Mouse (Mus musculus): ENCODE measurements at regions not wholly inside any gene's neighbourhood (a gene's known extent, or its start where the extent isn't known, plus 50 kb on each side); places are given as distances from the start of the nearest gene placed in this dataset.

GRCm38 (mm10) chr7:145089315-145089721 lies 118.6 kb downstream of the 1810010D01Rik start:
- Histone ChIP-seq H3K9me3 (ENCODE audit: control insufficient read depth, low read length) (peaks cover 3% of the 10 kb centered on the region; the same call in 1 of the 2 replicates), H3K9ac (ENCODE audit: low read length) (no peak overlapping the region), H3K27me3 (ENCODE audit: control insufficient read depth, insufficient read depth, low read length) (no peaks in the 10 kb centered on the region), H3K4me1 (ENCODE audit: control insufficient read depth in 2 of 2, insufficient read depth in 2 of 2, low read length in 2 of 2) (peaks cover 13 to 14% of the 10 kb centered on the region in 2 experiments), H3K4me3 (ENCODE audit: control insufficient read depth in 1 of 2, insufficient read depth in 1 of 2, low read depth in 1 of 2, low read length in 2 of 2) (no peak overlapping the region), H3K36me3 (ENCODE audit: control insufficient read depth, insufficient read depth, low read length) (no peaks in the 10 kb centered on the region), H3K27ac (replicated peaks in 1 of 2; ENCODE audit: control insufficient read depth in 1 of 2, insufficient read depth in 1 of 2, low read depth in 2 of 2, low read length in 2 of 2) (no peak overlapping the region), H3K4me2 (ENCODE audit: low read length) (no peak overlapping the region)
- ATAC-seq (ENCODE audit: insufficient number of reproducible peaks, insufficient read depth, low FRiP score, low read depth) = no peak
- 75% methylated on average over 3 of the region's 3 CpGs for WGBS

GRCm38 (mm10) chr7:145088655-145089054 lies 119.3 kb downstream of the 1810010D01Rik start:
- H3K9me3 ChIP-seq (ENCODE audit: control insufficient read depth, low read length) = peaks cover 3% of the 10 kb centered on the region; the same call in 1 of the 2 replicates
- peaks cover 7 to 9% of the 10 kb centered on the region in 2 experiments for H3K4me1 ChIP-seq (ENCODE audit: control insufficient read depth in 2 of 2, insufficient read depth in 2 of 2, low read length in 2 of 2)
- no peak overlapping the region for H3K27ac ChIP-seq (replicated peaks in 1 of 2; ENCODE audit: control insufficient read depth in 1 of 2, insufficient read depth in 1 of 2, low read depth in 2 of 2, low read length in 2 of 2)
- H3K27me3 ChIP-seq (ENCODE audit: control insufficient read depth, insufficient read depth, low read length) = no peaks in the 10 kb centered on the region
- no peaks in the 10 kb centered on the region for H3K36me3 ChIP-seq (ENCODE audit: control insufficient read depth, insufficient read depth, low read length)
- H3K4me3 ChIP-seq (ENCODE audit: control insufficient read depth in 1 of 2, insufficient read depth in 1 of 2, low read depth in 1 of 2, low read length in 2 of 2) = no peak overlapping the region
- H3K4me2 ChIP-seq (ENCODE audit: low read length) = no peak overlapping the region
- no peak overlapping the region for H3K9ac ChIP-seq (ENCODE audit: low read length)
- WGBS = 97% methylated on average over 3 of the region's 3 CpGs
- ATAC-seq (ENCODE audit: insufficient number of reproducible peaks, insufficient read depth, low FRiP score, low read depth) = no peak

- Histone ChIP-seq H3K4me1 (ENCODE audit: control insufficient read depth in 2 of 2, insufficient read depth in 2 of 2, low read length in 2 of 2) (peaks cover 13 to 15% of the 10 kb centered on the region in 2 experiments), H3K4me2 (ENCODE audit: low read length) (no peak overlapping the region), H3K9ac (ENCODE audit: low read length) (no peak overlapping the region), H3K9me3 (ENCODE audit: control insufficient read depth, low read length) (peaks cover 3% of the 10 kb centered on the region; the same call in 1 of the 2 replicates), H3K36me3 (ENCODE audit: control insufficient read depth, insufficient read depth, low read length) (no peaks in the 10 kb centered on the region), H3K27ac (replicated peaks in 1 of 2; ENCODE audit: control insufficient read depth in 1 of 2, insufficient read depth in 1 of 2, low read depth in 2 of 2, low read length in 2 of 2) (0 out of 4 replicates have a peak overlapping the region, but pooled peaks of 1 of the 2 experiments have one; percentile 8), H3K4me3 (ENCODE audit: control insufficient read depth in 1 of 2, insufficient read depth in 1 of 2, low read depth in 1 of 2, low read length in 2 of 2) (no peak overlapping the region), H3K27me3 (ENCODE audit: control insufficient read depth, insufficient read depth, low read length) (no peaks in the 10 kb centered on the region)
- 47% methylated on average over 5 of the region's 5 CpGs for WGBS
- ATAC-seq (ENCODE audit: insufficient number of reproducible peaks, insufficient read depth, low FRiP score, low read depth) = no peak
These were observed 120.1 kb downstream of the 1810010D01Rik start for GRCm38 (mm10) chr7:145087790-145088189.

GRCm38 (mm10) chr7:145082917-145083752 lies 124.8 kb downstream of the 1810010D01Rik start:
- Histone ChIP-seq H3K27me3 (ENCODE audit: control insufficient read depth, insufficient read depth, low read length) (no peaks in the 10 kb centered on the region), H3K9ac (ENCODE audit: low read length) (no peak overlapping the region), H3K4me2 (ENCODE audit: low read length) (no peak overlapping the region), H3K27ac (replicated peaks in 1 of 2; ENCODE audit: control insufficient read depth in 1 of 2, insufficient read depth in 1 of 2, low read depth in 2 of 2, low read length in 2 of 2) (no peak overlapping the region; a peak in 1 of 4 replicates), H3K36me3 (ENCODE audit: control insufficient read depth, insufficient read depth, low read length) (no peaks in the 10 kb centered on the region), H3K4me1 (ENCODE audit: control insufficient read depth in 2 of 2, insufficient read depth in 2 of 2, low read length in 2 of 2) (peaks cover 14 to 20% of the 10 kb centered on the region in 2 experiments), H3K4me3 (ENCODE audit: control insufficient read depth in 1 of 2, insufficient read depth in 1 of 2, low read depth in 1 of 2, low read length in 2 of 2) (no peak overlapping the region), H3K9me3 (ENCODE audit: control insufficient read depth, low read length) (peaks cover 3% of the 10 kb centered on the region; the same call in 1 of the 2 replicates)
- no peak for ATAC-seq (ENCODE audit: insufficient number of reproducible peaks, insufficient read depth, low FRiP score, low read depth)
- WGBS = 37% methylated on average over 9 of the region's 9 CpGs

- Histone ChIP-seq H3K36me3 (ENCODE audit: control insufficient read depth, insufficient read depth, low read length) (no peaks in the 10 kb centered on the region), H3K9ac (ENCODE audit: low read length) (no peak overlapping the region), H3K27ac (replicated peaks in 1 of 2; ENCODE audit: control insufficient read depth in 1 of 2, insufficient read depth in 1 of 2, low read depth in 2 of 2, low read length in 2 of 2) (no peak overlapping the region), H3K4me3 (ENCODE audit: control insufficient read depth in 1 of 2, insufficient read depth in 1 of 2, low read depth in 1 of 2, low read length in 2 of 2) (no peak overlapping the region), H3K4me2 (ENCODE audit: low read length) (no peak overlapping the region), H3K4me1 (ENCODE audit: control insufficient read depth in 2 of 2, insufficient read depth in 2 of 2, low read length in 2 of 2) (no peaks in the 10 kb centered on the region; a peak in 1 of 4 replicates), H3K27me3 (ENCODE audit: control insufficient read depth, insufficient read depth, low read length) (no peaks in the 10 kb centered on the region), H3K9me3 (ENCODE audit: control insufficient read depth, low read length) (no peaks in the 10 kb centered on the region)
- ATAC-seq (ENCODE audit: insufficient number of reproducible peaks, insufficient read depth, low FRiP score, low read depth) = no peak
- WGBS = 69% methylated on average over 5 of the region's 5 CpGs
These were observed 132.5 kb upstream of the Ccnd1 start for GRCm38 (mm10) chr7:145071996-145072790.

GRCm38 (mm10) chr7:145071533-145071932 lies 131.8 kb upstream of the Ccnd1 start:
- Histone ChIP-seq H3K9ac (ENCODE audit: low read length) (no peak overlapping the region), H3K4me2 (ENCODE audit: low read length) (no peak overlapping the region), H3K27ac (replicated peaks in 1 of 2; ENCODE audit: control insufficient read depth in 1 of 2, insufficient read depth in 1 of 2, low read depth in 2 of 2, low read length in 2 of 2) (no peak overlapping the region), H3K27me3 (ENCODE audit: control insufficient read depth, insufficient read depth, low read length) (no peaks in the 10 kb centered on the region), H3K4me1 (ENCODE audit: control insufficient read depth in 2 of 2, insufficient read depth in 2 of 2, low read length in 2 of 2) (no peaks in the 10 kb centered on the region; a peak in 1 of 4 replicates), H3K9me3 (ENCODE audit: control insufficient read depth, low read length) (no peaks in the 10 kb centered on the region), H3K4me3 (ENCODE audit: control insufficient read depth in 1 of 2, insufficient read depth in 1 of 2, low read depth in 1 of 2, low read length in 2 of 2) (no peak overlapping the region), H3K36me3 (ENCODE audit: control insufficient read depth, insufficient read depth, low read length) (no peaks in the 10 kb centered on the region)
- ATAC-seq (ENCODE audit: insufficient number of reproducible peaks, insufficient read depth, low FRiP score, low read depth) = no peak
- 60% methylated on average over 2 of the region's 2 CpGs for WGBS

GRCm38 (mm10) chr7:145067366-145067765 lies 127.6 kb upstream of the Ccnd1 start:
- ATAC-seq (ENCODE audit: insufficient number of reproducible peaks, insufficient read depth, low FRiP score, low read depth) = no peak
- no peaks in the 10 kb centered on the region for H3K9me3 ChIP-seq (ENCODE audit: control insufficient read depth, low read length)
- no peak overlapping the region for H3K4me2 ChIP-seq (ENCODE audit: low read length)
- H3K27ac ChIP-seq (replicated peaks in 1 of 2; ENCODE audit: control insufficient read depth in 1 of 2, insufficient read depth in 1 of 2, low read depth in 2 of 2, low read length in 2 of 2) = no peak overlapping the region
- H3K4me1 ChIP-seq (ENCODE audit: control insufficient read depth in 2 of 2, insufficient read depth in 2 of 2, low read length in 2 of 2) = no peaks in the 10 kb centered on the region; a peak in 1 of 4 replicates
- H3K36me3 ChIP-seq (ENCODE audit: control insufficient read depth, insufficient read depth, low read length) = no peaks in the 10 kb centered on the region
- no peaks in the 10 kb centered on the region for H3K27me3 ChIP-seq (ENCODE audit: control insufficient read depth, insufficient read depth, low read length)
- no peak overlapping the region for H3K9ac ChIP-seq (ENCODE audit: low read length)
- H3K4me3 ChIP-seq (ENCODE audit: control insufficient read depth in 1 of 2, insufficient read depth in 1 of 2, low read depth in 1 of 2, low read length in 2 of 2) = no peak overlapping the region
- 44% methylated on average over 3 of the region's 3 CpGs for WGBS

All from heart, embryonic 14.5 days (tissue).